Mouse (Mus musculus) kidney, adult 2 months (tissue): Measurements from ENCODE around the gene Kif3c.

Experiments used
- CTCF ChIP-seq: fragments of 200-500 bp; conservative IDR thresholded peaks from 2 replicates; pipeline ENCODE4 v1.5.1; 2011; ENCODE audit warnings: low read depth, mild to moderate bottlenecking, control low read depth, low read length, moderate library complexity, mixed read lengths; ENCODE audit not compliant: insufficient read depth, insufficient read length
- POLR2A ChIP-seq: fragments of 200-500 bp; IDR thresholded peaks from one replicate; pipeline ENCODE4 v1.6.1; 2011; ENCODE audit warnings: low read depth, low read length, control low read depth

DNA sequence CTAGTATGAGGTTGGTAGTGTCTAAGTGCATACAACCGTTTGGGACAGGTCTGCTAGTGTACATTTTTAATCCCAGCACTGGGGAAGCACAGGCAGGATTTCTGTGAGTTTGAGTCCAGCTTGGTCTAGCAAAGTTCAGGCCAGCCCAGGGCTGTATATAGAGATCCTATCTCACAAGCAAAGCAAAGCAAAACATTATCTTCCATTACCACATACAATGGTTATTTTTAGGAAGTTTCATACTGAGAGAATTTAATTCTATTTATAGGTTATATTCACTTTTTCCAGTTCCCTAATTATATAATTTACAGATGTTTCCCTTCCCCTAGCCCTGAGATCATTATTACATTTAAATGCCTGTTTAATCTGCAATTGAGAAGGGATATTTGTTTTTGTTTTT is 26.3 kb downstream of the Kif3c start:
- no peak for TF ChIP-seq CTCF
- TF ChIP-seq POLR2A = no peak
